Mouse (Mus musculus) forebrain, embryonic 11.5 days (tissue): Measurements from ENCODE around the gene Ccser1. TPM values are rescaled to one million over a fixed set of nuclear protein-coding genes. Genes with fewer than 3 reads are reported as not detected.

Source experiments
- ATAC-seq: fragments of 200-750 bp; cut with Nextera tagmentation; replicated peaks from 2 replicates; pipeline ENCODE4 v1.8.0; 2017; ENCODE audit warnings: moderate TSS enrichment; ENCODE audit not compliant: low FRiP score
- DNase-seq: peaks from one replicate; pipeline ENCODE4 v3.0.0-alpha.2; 2017; ENCODE audit warnings: low spot score
- H3K27ac ChIP-seq: fragments of 300-500 bp; sonication (generic); 2 replicates; pipeline ENCODE4 v1.5.1; 2014; ENCODE audit warnings: low read depth, low read length
- H3K27me3 ChIP-seq: fragments of 300-500 bp; sonication (generic); 2 replicates; pipeline ENCODE4 v1.6.1; 2014; ENCODE audit warnings: mild to moderate bottlenecking, low read length, mixed read lengths; ENCODE audit not compliant: control insufficient read depth, insufficient read depth
- H3K36me3 ChIP-seq: fragments of 300-500 bp; sonication (generic); 2 replicates; pipeline ENCODE4 v1.6.1; 2014; ENCODE audit warnings: mild to moderate bottlenecking, low read length, moderate library complexity, mixed read lengths; ENCODE audit not compliant: control insufficient read depth, insufficient read depth
- H3K4me1 ChIP-seq: fragments of 300-500 bp; sonication (generic); replicated peaks from 2 replicates; pipeline ENCODE4 v1.6.1; 2014; ENCODE audit warnings: low read length, mixed read lengths; ENCODE audit not compliant: control insufficient read depth, insufficient read depth
- H3K4me2 ChIP-seq: fragments of 300-500 bp; sonication (generic); 2 replicates; pipeline ENCODE4 v1.6.1; 2014; ENCODE audit warnings: low read depth, mild to moderate bottlenecking, low read length, moderate library complexity, mixed read lengths; ENCODE audit not compliant: severe bottlenecking
- H3K4me3 ChIP-seq: fragments of 300-500 bp; sonication (generic); 2 replicates; pipeline ENCODE4 v1.5.1; 2014; ENCODE audit warnings: low read depth, low read length
- H3K9ac ChIP-seq: fragments of 300-500 bp; sonication (generic); 2 replicates; pipeline ENCODE4 v1.6.1; 2014; ENCODE audit warnings: low read length
- H3K9me3 ChIP-seq: fragments of 300-500 bp; sonication (generic); 2 replicates; pipeline ENCODE4 v1.6.1; 2016; ENCODE audit warnings: low read length, mixed read lengths; ENCODE audit not compliant: control insufficient read depth
- WGBS: fragments of 180-500 bp; shearing (Covaris S2); extraction: QIAGEN DNeasy Blood & Tissue Kit; methylation state at CpG from one replicate; pipeline ENCODE4 v1.1.7; 2014; 5-methylcytosine and 5-hydroxymethylcytosine counted together
- polyA plus RNA-seq: library from polyadenylated mRNA; unstranded; fragments of >200 nt; fragmentation: Nextera tagmentation; extraction: Ambion mirVana; gene quantifications from 2 replicates; pipeline ENCODE4 v1.2.1, GENCODE M21; 2014

The Ccser1 gene
- 13.9 and 15.3 TPM in 2 replicates for polyA plus RNA-seq

DNA sequence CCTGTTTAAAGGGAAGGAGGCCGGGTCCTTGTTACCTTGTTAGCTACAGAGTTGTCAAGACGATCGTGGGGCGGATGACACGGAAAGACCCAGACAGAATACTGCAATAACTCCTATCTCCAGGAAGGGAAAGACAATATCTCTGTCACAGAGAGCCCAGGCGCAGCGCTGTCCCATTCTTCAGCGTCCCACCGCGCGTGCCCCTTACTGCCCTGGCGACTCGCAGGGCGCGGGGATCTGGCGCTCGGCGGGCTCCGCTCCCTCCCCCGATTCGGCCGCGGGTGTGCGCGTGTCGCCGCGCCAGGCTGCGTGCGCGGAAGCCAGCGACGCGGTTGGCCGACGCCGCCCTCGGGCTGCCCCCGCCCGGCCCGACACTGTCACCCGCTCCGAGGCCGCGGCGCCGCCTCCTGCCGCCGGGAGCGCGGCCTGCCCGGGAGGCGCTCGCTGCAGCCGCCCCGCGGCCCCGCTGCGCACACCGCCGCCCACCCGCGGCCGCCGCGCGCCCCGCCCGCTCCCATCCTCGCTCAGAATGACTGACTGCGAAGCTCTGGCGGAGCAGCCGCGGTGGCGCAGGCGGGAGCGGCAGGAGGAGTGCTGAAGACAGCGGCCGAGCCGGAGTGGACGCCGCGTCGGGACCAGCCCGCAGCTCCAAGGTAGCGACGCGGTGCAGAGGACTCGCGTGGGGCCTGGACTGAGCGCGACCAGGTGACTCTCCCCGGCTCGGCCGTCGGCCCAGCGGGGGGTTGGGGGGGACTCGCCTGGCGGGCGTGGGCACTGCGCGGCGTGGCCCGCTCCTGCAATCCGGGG lies at the start of gene Ccser1:
TSS of gene Ccser1 (plus strand) at position 376 of the 807 bp plus-strand sequence.
- WGBS = 0% methylated on average over 85 of the region's 105 CpGs
- Histone ChIP-seq H3K4me2 (peak within 1 kb of the TSS; percentile 92), H3K36me3 (no peaks in the 10 kb centered on the region), H3K9me3 (no peaks in the 10 kb centered on the region), H3K27me3 (no peaks in the 10 kb centered on the region), H3K27ac (peak within 1 kb of the TSS; percentile 78), H3K4me1 (0 out of 2 replicates have a peak, but pooled peaks cover 5% of the 10 kb centered on the region), H3K4me3 (peak within 1 kb of the TSS; percentile 77), H3K9ac (peak within 1 kb of the TSS; percentile 79)
- peak; percentile 89 for ATAC-seq
- peak; percentile 79 for DNase-seq

DNA sequence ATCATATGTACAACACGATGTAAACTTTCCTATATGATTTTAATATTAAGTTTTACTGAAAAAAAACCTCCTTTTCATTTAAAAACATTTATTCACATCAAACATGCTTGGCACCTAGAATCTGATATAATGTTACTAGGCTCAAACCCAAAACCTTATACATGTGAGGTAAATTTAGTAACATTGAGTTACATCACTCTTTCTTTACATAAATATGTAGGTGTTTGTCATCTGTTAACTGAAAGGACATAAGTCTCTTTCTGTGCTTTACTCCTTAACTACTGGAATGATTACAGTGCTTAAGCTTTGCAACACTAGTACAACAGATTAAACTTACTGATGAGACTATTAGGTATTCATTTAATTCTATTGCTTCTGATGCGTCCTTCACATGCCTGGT lies 43.7 kb upstream of the Ccser1 start:
- DNase-seq (no peak), ATAC-seq (no peak)
- WGBS = 94% methylated on average over 2 of the region's 2 CpGs
- Histone ChIP-seq H3K36me3 (no peaks in the 10 kb centered on the region), H3K27ac (no peak overlapping the region), H3K4me2 (no peak overlapping the region), H3K27me3 (no peaks in the 10 kb centered on the region), H3K4me3 (no peak overlapping the region), H3K9ac (no peak overlapping the region), H3K4me1 (no peaks in the 10 kb centered on the region), H3K9me3 (no peaks in the 10 kb centered on the region)

DNA sequence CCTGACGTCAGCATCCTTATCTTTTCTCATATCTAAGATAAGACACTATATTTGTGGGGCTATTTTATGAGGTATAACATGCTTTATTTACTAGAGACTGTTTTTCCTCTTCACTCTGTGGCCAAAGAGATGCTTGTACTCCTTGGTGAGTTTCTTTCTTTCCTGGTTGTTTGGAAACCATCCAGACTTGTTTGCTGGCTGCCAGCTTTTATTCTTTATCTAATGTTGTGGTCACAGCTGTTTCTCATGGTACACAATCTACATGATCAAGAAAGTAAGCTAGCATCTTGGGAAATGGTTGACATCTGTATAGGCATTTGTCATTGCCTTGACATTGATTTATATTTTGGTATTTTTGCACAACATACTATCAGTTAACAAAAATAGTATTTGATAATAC lies 37.1 kb upstream of the Ccser1 start:
- H3K4me3 ChIP-seq = no peak overlapping the region
- H3K36me3 ChIP-seq = no peaks in the 10 kb centered on the region
- DNase-seq = no peak
- H3K9me3 ChIP-seq = no peaks in the 10 kb centered on the region
- WGBS = 88% methylated on average over 1 of the region's 1 CpGs
- no peak overlapping the region for H3K4me2 ChIP-seq
- no peak overlapping the region for H3K27ac ChIP-seq
- no peak overlapping the region for H3K9ac ChIP-seq
- no peak for ATAC-seq
- no peaks in the 10 kb centered on the region for H3K27me3 ChIP-seq
- H3K4me1 ChIP-seq = no peaks in the 10 kb centered on the region

DNA sequence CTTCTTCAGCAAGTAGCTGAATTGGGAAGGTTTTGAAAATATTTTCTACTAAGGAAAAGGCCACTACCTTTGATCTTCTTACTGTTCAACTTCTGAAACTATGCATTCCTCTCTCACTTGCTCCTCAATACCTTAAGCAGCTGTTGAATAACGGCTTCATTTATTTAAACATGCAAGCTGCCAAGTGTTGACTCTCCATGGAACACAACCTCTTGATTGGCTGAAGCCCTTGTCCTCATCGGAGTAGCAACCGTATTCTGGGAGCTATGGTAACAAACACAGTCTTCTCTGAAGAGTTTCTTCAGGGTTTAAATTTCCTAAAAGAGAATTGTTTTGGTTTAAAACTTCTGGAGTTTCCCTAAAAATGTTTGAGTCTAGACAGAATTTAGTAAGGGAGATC lies 27.2 kb upstream of the Ccser1 start:
- Histone ChIP-seq H3K27ac (no peak overlapping the region), H3K4me1 (no peaks in the 10 kb centered on the region), H3K36me3 (no peaks in the 10 kb centered on the region), H3K4me2 (no peak overlapping the region), H3K27me3 (no peaks in the 10 kb centered on the region), H3K9me3 (no peaks in the 10 kb centered on the region), H3K9ac (no peak overlapping the region), H3K4me3 (no peak overlapping the region)
- ATAC-seq (no peak), DNase-seq (no peak)
- WGBS = 81% methylated on average over 3 of the region's 3 CpGs

DNA sequence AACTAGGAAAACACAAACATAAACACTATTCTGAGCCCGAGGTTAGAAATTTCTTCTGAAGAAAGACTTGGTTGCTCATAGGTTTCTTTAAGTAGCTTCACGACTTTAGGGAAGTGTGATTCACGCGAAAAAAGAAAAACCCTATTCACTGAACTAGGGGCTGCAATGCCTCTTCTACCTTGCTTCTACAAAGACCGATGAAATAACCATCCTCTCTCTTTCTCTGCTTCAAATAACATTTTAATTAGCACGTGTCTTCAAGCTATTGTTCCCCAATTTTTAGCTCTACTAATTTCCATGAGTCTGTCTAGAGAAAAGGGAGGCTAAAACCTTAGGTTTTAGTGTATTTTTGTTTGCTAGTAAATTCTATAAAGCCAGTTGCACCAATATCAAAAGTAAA lies 25.5 kb upstream of the Ccser1 start:
- Histone ChIP-seq H3K27ac (no peak overlapping the region), H3K27me3 (no peaks in the 10 kb centered on the region), H3K9ac (no peak overlapping the region), H3K4me3 (no peak overlapping the region), H3K4me2 (no peak overlapping the region), H3K36me3 (no peaks in the 10 kb centered on the region), H3K4me1 (no peaks in the 10 kb centered on the region), H3K9me3 (no peaks in the 10 kb centered on the region)
- ATAC-seq (no peak), DNase-seq (no peak)
- WGBS = 29% methylated on average over 6 of the region's 6 CpGs

DNA sequence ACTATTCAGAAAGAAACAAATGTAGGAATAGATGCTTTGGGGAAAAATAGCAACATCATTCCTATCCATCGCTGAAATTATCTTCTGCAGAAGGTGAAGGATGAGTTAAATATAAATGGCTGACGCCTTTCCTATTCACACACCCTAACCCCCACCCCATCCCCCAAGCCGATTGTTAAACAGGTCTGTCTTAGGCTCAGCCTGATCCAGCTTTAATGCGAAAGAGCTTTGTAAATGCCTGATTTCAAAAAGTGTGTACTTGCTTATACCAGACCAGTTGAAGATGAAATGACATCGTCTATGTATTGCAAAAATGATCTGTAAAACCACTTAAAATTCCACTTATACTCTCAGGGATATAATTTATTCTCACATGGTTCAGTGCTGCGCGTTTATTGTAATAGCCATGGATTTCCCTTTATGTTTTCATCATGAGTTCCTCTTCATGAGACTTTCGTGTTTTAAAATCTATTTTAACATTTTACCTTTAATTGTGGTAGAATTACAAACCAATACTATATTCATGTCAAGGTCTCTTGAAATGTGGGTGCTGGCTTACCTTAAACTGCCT lies 25.0 kb upstream of the Ccser1 start:
- H3K27ac ChIP-seq = no peak overlapping the region
- no peaks in the 10 kb centered on the region for H3K27me3 ChIP-seq
- H3K36me3 ChIP-seq = no peaks in the 10 kb centered on the region
- H3K4me2 ChIP-seq = no peak overlapping the region
- no peak for DNase-seq
- H3K9me3 ChIP-seq = no peaks in the 10 kb centered on the region
- 41% methylated on average over 8 of the region's 8 CpGs for WGBS
- no peak overlapping the region for H3K9ac ChIP-seq
- ATAC-seq = peak; percentile 85
- H3K4me3 ChIP-seq = no peak overlapping the region
- no peaks in the 10 kb centered on the region for H3K4me1 ChIP-seq

DNA sequence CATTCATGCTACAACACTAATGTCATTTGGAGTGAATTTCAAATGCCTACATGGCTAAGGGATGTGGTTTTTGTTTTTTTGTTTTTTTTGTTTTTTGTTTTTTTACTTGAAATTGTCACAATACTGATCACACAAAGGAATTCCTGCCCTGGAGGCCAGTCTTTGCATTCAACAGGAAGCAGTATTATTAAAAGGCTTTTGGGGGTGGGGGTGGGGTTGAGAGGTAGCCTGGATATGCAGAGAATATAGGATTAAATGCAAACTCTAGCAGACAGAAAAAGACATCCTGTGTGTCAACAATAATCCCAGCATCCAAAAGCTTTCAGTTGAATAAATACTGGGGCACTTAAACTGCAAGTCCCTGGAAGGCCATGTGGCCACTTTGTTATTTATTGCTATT lies 24.4 kb upstream of the Ccser1 start:
- Histone ChIP-seq H3K9me3 (no peaks in the 10 kb centered on the region), H3K4me1 (no peaks in the 10 kb centered on the region), H3K9ac (no peak overlapping the region), H3K4me3 (no peak overlapping the region), H3K27ac (no peak overlapping the region), H3K4me2 (no peak overlapping the region), H3K27me3 (no peaks in the 10 kb centered on the region), H3K36me3 (no peaks in the 10 kb centered on the region)
- ATAC-seq (no peak), DNase-seq (no peak)

DNA sequence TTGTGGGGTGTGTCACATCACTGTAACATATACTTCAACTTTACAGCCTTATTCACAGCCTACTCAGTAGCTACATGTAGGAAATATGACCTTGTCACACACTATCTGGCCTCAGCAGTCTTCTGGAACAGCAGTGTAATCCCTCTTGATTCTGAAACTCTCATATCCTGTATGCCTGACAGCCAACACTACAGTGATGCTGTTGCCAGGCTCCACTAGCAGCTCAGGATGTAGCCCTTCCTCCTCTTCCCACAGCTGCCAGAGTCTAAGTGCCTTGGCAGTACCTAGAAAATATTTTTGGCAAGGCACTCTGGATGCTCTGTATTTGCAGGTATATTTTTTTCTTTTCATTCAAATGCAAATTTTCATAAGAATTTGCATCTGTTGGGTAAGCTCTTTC lies 18.0 kb upstream of the Ccser1 start:
- Histone ChIP-seq H3K9me3 (no peaks in the 10 kb centered on the region), H3K4me1 (no peaks in the 10 kb centered on the region), H3K4me3 (no peak overlapping the region), H3K4me2 (no peak overlapping the region), H3K36me3 (no peaks in the 10 kb centered on the region), H3K27ac (no peak overlapping the region), H3K27me3 (no peaks in the 10 kb centered on the region), H3K9ac (no peak overlapping the region)
- no peak for DNase-seq
- no peak for ATAC-seq

DNA sequence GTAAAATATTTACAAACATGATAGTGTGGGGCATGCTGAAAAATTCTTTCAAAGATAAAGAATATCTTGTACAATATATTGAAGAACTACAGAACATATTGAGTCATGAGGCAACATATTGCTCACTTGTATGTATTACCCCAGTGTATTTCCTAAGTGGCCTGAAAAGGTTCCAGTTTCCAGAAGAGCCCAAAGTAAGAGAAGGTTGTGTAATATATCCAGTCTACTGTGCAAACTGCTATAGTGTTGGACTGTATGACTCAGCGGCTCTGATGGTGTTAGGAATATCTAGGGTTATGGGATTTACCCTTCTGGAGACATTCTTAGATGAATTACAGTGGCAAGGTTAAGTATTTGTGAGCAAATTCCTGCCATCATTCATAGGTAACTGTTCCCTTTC lies 13.2 kb upstream of the Ccser1 start:
- no peak for DNase-seq
- H3K36me3 ChIP-seq = no peaks in the 10 kb centered on the region
- 84% methylated on average over 1 of the region's 1 CpGs for WGBS
- H3K9ac ChIP-seq = no peak overlapping the region
- H3K4me3 ChIP-seq = no peak overlapping the region
- no peak overlapping the region for H3K27ac ChIP-seq
- H3K9me3 ChIP-seq = no peaks in the 10 kb centered on the region
- no peaks in the 10 kb centered on the region for H3K4me1 ChIP-seq
- no peaks in the 10 kb centered on the region for H3K27me3 ChIP-seq
- no peak overlapping the region for H3K4me2 ChIP-seq
- ATAC-seq = no peak
